Comparison of ENCODE assay signal across 12 mouse cellular contexts in genomic region chr13:69498276-69498675, GRCm38 (mm10).
"Had no signal": no experiment of that assay in that cellular context is flagged by ENCODE, and none has a peak within 500 bp of the region (broad histone marks: within the 10 kb centered on the region; RNA-seq: fewer than 3 reads in every experiment).

No protein-coding gene starts in this region.

- H3K9ac ChIP-seq: limb, embryonic 12.5 days; liver, embryonic 13.5 days; liver, postnatal 0 days; lung, embryonic 15.5 days; midbrain, embryonic 12.5 days; neural tube, embryonic 12.5 days had no signal

- H3K4me3 ChIP-seq: layer of hippocampus, adult 2 months; limb, embryonic 12.5 days; liver, embryonic 13.5 days; lung, embryonic 15.5 days; midbrain, embryonic 12.5 days; neural tube, embryonic 12.5 days had no signal

- DNase-seq: kidney, postnatal 10 days; kidney, postnatal 4 days; liver; liver, embryonic 13.5 days; liver, postnatal 0 days; thymus, postnatal 4 days had no signal

- ATAC-seq: liver, postnatal 0 days had no signal

- H3K4me1 ChIP-seq: limb, embryonic 12.5 days; lung, embryonic 15.5 days; midbrain, embryonic 12.5 days; neural tube, embryonic 12.5 days had no signal

- H3K27me3 ChIP-seq: limb, embryonic 12.5 days; liver, embryonic 13.5 days; lung, embryonic 15.5 days; midbrain, embryonic 12.5 days; neural tube, embryonic 12.5 days had no signal

- H3K27ac ChIP-seq: layer of hippocampus, adult 2 months; limb, embryonic 12.5 days; liver, embryonic 13.5 days; lung, embryonic 15.5 days; midbrain, embryonic 12.5 days; neural tube, embryonic 12.5 days; stomach, postnatal 0 days had no signal

- H3K9me3 ChIP-seq: limb, embryonic 12.5 days; liver, embryonic 13.5 days; lung, embryonic 15.5 days; midbrain, embryonic 12.5 days; neural tube, embryonic 12.5 days had no signal

- H3K4me2 ChIP-seq: limb, embryonic 12.5 days; liver, embryonic 13.5 days; lung, embryonic 15.5 days; midbrain, embryonic 12.5 days; neural tube, embryonic 12.5 days had no signal
